Mouse (Mus musculus): Measurements from ENCODE around the gene Col5a1.

The Col5a1 gene

DNA sequence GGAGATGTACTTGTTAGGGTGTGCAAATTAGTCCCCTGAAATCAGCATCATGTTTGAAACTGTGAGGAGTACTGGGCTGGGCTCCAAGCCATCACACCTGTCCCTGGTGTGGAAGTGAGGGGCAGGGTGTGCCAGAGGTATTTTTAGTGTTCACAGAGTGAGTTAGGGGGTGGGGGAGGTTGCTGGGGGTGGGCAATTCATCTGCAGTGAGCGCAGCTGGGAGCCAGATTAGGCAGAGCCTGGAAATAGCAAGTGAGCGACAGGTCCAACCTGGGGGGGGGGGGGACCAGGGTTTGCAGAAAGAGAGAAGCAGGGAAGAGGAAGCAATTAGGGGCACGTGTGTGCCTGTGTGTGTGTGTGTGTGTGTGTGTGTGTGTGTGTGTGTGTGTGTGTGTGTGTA is 89.6 kb downstream of the Col5a1 start:
- no peak for DNase-seq (ENCODE audit: low spot score)

- DNase-seq (ENCODE audit: low spot score), result no peak
Measured at GRCm38 (mm10) chr2:27976512-27976911, 90.3 kb downstream of the Col5a1 start.

GRCm38 (mm10) chr2:27981066-27981465 is 94.8 kb downstream of the Col5a1 start:
- DNase-seq (ENCODE audit: low spot score), result no peak

- no peak for DNase-seq (ENCODE audit: low spot score)
Measured at GRCm38 (mm10) chr2:27981621-27982535, 95.7 kb downstream of the Col5a1 start.

DNA sequence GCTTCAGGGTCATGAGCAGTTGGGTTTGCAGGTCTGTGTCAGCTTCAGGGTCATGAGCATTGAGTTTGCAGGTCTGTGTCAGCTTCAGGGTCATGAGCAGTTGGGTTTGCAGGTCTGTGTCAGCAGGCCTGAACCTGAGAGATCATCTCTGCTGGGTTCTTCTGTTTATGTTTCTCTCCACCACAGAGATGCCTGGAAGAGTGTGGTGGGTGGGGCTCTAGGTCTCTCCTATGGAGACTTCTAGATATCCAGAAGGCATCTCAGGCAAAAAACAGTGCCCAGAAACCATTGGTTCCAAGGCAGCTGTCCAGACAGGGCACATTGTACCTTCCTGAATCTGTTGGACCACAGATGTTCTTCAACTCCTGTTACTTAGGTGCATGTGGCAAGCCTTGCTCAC is 96.9 kb downstream of the Col5a1 start:
- no peak for DNase-seq (ENCODE audit: low spot score)

DNA sequence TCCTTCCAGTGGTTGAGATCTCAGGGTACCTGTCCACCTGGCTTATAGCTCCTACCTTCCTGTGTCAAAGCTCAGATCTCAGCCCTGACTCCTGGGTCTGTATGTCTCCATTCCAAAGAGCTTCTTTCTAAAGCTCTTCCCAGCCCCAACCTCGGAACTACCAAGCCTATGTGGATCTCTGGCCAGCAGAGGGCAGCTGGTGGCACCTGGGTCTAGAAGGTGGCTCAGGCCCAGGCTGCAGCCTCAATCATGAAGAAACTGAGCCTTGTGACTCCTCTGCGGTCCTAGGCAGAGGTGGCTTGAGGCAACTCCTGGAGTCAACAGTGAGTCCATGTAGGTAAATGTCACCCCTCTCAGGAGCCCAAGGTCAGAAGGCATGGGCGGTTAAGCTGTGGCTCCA is 97.7 kb downstream of the Col5a1 start:
- DNase-seq (ENCODE audit: low spot score), result peak; percentile 63

DNA sequence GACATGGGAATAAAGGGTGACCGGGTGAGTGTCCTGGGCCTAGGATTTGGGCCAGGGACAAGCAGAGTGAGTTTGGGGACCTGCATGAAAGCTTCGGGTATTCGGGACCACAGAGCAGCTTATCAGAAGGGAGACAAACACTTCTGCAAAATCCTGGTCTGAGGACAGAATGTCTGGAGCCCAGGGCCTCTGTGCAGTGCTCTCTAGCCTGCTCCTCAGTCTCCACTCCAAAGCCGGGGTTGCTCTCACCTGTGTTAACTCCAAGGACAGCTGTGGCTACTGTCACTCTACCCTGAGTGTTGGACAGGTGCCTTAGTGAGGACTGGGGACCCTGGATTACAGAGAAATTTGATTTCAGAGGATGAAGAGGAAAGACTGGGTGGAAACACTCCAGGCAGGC is 100.5 kb downstream of the Col5a1 start:
- no peak for DNase-seq (ENCODE audit: low spot score)

DNA sequence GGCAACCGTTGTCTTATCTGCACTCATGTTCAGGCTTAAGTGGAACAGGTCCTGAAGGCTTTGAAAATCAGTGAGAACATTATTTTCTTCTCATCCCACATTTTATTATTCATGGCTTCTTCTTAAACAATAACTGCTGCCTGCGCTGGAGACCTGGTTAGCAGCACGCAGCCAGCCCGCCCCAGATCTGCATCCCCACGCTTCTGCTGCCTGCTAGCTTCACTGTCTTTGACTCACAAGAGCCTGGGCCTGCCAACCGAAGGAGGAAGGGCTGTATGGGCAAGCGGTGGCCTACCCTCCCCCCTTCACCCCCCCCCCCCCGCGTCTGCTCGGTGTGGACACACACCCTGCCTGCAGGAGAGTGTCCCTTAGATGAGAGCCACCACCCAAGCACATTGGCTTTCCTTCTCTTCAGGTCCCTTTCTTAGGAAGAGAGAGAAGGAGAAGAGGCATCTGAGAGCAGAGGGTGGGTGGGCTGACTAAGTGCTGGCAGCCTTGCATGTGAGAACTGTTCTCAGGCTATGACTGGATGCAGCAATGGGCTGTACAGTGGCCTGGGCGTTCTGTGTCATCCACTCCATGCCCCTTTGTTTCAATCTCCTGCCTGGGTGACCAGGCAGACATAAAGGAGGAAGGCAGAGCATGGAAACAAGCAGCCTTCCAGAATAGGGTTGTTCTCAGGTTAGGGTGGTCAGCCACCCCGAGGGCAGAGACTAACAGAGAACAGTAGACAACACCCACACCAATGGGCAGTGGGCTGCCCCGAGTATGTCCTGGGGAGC is 104.4 kb downstream of the Col5a1 start:
- no peak for DNase-seq (ENCODE audit: low spot score)

DNA sequence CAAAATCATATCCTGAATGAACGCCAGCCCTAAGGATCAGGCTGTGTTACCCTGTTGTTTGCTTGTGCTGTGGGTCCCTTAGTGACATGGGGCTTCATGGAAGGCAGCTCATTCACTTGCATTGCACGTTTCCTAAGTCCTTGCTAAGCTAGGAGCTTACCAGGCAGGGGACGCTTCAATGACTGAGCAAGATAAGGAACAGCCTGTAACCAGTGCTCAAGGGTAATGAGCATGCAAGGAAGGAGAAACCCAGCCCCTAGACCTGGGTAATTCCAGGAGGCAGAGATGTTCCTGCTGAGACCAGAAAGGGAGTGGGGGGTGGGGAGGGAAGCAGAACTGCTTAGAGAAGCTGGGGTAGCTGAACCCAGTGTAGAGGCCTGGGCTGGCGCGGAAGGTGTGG is 107.2 kb downstream of the Col5a1 start:
- DNase-seq (ENCODE audit: low spot score), result no peak

DNA sequence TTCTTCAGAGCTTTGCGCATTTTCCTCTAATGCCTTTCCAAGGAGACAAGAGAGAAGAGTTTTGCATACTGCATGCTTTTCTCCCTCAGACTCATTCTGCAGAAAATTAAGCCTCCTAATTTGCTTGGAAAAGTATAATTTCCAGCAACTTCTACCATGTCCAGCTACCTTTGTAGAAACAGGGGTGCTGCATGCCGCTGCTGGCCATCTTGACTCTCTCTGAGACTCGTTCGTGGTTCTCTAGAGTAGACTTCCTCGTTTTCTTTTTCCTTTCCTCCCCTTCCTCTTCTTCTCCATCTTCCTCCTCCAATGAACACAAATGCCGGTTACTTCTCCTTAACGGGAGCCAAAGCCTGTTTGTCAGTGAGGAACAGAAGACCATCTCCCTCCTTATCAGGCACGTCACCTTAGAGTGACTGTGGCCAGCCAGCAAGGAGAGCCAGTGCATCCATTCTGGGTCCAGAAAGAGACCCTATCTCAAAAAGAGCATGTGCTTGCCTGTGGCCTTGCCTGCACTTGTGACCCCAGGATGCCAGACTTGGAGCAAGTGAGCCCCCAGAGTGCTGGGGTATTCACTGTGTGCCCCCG is 113.9 kb downstream of the Col5a1 start:
- no peak for DNase-seq (ENCODE audit: low spot score)

DNA sequence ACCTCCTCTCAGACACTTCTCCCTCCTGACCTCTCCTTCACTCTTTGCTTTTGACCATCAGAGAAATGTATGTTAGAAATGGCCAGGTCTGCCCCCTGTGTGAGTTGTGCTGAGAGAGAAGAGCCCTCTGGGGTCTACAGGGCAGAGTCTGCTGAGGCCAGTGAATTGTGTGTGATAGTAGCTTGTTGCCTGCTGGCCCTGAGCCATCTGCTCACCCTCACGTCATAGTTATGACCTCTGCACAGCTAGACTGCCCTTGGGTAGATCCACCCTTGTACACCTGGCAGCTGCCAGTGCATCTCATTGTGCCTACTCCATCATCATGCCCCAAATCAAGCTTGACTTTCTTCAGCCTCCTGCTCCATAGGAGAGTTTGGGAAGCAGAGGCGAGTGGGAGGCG is 114.4 kb downstream of the Col5a1 start:
- no peak for DNase-seq (ENCODE audit: low spot score)

DNA sequence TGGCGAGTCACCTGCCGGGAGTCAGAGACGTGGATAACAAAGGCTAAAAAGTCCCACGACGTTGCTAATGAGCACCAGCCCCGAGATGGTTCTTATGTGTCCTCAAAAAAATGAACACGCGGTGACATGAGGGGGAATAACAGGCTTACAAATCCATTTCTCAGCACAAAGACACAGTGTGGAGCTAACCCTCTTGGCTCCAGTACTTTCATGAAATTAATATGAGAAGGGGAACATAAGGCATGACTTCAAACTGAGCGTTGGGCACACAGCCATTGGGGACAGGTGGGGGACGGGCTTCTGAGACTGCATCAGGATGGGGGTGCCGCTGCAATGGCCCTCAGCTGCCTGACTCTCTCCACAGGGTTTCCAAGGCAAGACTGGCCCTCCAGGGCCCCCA is 115.0 kb downstream of the Col5a1 start:
- no peak for DNase-seq (ENCODE audit: low spot score)

DNA sequence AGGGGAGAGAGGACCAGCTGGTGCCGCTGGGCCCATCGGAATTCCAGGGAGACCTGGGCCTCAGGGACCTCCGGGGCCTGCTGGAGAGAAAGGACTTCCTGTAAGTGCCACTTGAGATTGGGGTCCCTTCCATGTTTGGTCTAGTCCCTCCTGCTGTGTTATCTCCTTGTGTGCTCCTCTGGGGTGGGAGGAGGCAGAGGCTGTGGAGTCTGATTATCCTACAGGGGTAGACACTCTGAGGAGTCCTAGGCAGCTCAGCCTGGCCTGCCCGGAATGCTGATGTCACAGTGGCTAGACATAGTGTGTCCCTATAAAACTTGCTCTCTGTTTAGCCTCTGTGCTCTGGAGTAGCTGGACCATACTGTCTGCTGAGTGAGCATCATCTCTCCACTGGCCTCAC is 119.0 kb downstream of the Col5a1 start:
- DNase-seq (ENCODE audit: low spot score), result no peak

GRCm38 (mm10) chr2:28008261-28008660 is 122.0 kb downstream of the Col5a1 start:
- DNase-seq (ENCODE audit: low spot score), result no peak

GRCm38 (mm10) chr2:28012367-28012766 is 126.1 kb downstream of the Col5a1 start:
- no peak for DNase-seq (ENCODE audit: low spot score)

DNA sequence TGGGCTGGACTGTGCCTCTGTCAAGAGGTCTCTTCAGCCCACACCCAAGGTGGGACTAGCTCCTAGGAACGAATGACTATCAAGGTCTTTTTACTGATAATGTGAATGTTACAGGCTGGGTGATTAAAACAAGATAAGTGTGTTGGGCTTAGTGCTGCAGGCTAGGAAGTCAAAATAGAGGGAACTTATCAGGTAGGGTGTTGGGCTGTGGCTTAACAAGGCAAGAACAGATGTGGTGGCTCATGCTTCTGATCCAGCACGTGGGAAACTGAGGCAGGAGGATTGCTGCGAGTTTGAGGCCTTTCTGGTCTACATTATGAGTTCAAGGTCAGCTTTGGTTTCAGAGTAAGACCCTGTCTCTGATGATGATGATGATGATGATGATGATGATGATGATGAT is 128.6 kb downstream of the Col5a1 start:
- no peak for DNase-seq (ENCODE audit: low spot score)

DNA sequence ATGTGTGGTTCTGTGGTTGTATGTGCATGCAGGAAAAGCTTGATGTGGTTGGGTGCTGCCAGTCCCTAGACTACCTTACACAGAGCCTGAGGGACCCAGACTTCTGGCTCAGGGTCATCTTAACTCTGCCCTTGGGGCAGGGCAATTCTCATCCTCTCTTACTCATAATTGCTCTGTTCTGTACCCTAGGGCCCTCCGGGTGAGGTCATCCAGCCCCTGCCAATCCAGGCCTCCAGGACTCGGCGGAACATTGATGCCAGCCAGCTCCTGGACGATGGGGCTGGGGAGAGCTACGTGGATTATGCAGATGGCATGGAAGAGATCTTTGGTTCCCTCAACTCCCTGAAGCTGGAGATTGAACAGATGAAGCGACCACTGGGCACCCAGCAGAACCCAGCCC is 138.2 kb downstream of the Col5a1 start:
- no peak for DNase-seq (ENCODE audit: low spot score)

DNA sequence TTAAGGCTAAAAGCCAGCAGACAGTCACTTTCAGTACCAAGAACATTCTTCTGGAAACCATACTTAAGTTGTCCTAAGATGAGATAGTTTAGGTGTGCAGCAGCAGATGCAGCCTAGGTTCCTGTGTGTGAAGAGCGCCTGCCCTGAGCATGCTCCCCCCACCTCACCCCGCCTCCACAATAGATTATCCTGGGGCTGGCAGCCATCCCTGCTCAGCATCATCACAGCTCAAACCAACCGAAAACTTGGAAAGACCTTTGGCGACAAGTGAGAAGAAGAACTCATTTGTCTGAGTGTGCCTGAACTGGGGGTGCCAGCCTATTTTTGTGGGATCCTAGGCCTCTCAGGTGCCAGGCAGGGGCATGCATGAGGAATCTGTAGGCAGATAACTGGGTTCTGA is 139.6 kb downstream of the Col5a1 start:
- DNase-seq (ENCODE audit: low spot score), result peak; percentile 15

DNA sequence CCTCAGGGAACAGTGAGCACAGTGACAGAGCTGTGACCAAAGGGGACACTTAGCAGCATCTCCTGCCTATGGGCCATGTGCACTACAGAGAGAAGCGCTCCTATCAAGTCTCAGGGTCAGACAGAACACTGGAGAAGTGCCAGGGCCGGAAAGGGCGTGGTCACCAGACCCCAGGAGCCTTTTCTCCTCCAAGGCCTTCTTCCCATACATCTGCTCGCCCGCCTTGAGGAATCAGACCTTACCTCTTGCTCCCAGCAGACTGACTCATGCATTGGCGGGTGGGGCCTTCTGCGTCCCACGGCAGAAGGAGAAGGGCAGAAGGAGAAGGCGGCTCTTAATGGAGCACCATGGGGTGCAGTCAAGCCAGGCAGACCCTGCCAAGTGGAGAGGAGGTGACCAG is 145.6 kb downstream of the Col5a1 start:
- DNase-seq (ENCODE audit: low spot score), result no peak

GRCm38 (mm10) chr2:28032469-28032868 is 146.2 kb downstream of the Col5a1 start:
- DNase-seq (ENCODE audit: low spot score), result no peak

GRCm38 (mm10) chr2:28034011-28034710 is 147.9 kb downstream of the Col5a1 start:
- no peak for DNase-seq (ENCODE audit: low spot score)

DNA sequence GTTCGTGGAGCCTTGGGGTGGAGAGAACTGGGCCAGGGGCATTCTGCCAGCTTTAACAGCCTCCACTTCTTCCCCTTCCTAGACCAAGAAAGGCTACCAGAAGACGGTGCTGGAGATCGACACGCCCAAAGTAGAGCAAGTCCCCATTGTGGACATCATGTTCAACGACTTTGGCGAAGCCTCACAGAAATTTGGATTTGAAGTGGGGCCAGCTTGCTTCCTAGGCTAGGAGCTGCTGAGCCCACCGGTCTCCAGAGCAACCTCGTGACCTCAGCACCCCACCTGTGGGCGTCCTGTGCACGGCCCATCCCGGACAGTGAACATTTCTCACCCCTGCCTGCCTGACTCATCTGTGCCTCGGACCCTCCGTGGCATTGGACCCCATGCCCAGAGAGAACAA is 150.6 kb downstream of the Col5a1 start:
- DNase-seq (ENCODE audit: low spot score), result no peak

All from retina, embryonic 14.5 days (tissue).